Mouse (Mus musculus) CD8-positive naive resting alpha-beta T cell, adult 57 days (primary cell): ENCODE measurements around the gene Fam161a. TPM values are rescaled to one million over a fixed set of nuclear protein-coding genes. Genes with fewer than 3 reads are reported as not detected.

Source experiments
- total RNA-seq: library from RNA; stranded (reverse); gene quantifications from one replicate; pipeline ENCODE4 v1.2.4, GENCODE M21; 2023

Gene Fam161a
- total RNA-seq = 6.0 TPM

DNA sequence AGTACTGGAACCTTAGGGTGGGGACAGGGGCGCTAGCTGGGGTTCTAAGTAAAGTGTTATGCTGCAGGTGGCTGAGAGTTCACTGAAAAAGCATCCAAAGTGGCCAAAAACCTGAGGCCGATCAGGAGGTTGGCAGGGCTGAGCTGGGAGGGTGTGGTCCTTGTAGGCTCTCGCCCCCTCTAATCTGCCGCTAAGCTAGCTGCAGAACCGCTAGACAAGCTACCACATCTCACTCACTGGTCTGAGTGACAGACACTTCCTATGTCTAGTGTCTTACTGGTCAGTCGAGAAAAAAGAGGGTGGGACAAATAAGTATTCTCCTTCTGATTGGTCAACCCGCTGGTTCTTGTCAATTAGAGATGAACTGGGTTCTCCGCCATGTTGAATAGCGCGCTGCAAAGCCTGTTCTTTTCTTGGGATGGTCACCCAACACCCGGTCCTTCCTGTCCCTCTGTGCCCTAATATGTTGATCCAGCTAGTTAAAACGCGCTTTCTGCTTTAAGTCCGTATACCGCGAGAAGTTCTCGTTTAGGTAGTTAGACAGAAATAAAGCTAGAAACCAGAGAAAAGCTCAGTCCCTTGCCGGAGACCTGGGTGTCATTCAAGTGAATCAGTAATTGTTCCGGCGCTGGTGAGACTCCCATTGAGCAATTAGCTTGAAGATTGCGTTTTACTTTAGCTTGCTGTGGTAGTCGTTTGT, at the start of gene Fam161a:
Gene Fam161a, plus strand, starts transcription at position 51 of the 700 bp plus-strand sequence.

DNA sequence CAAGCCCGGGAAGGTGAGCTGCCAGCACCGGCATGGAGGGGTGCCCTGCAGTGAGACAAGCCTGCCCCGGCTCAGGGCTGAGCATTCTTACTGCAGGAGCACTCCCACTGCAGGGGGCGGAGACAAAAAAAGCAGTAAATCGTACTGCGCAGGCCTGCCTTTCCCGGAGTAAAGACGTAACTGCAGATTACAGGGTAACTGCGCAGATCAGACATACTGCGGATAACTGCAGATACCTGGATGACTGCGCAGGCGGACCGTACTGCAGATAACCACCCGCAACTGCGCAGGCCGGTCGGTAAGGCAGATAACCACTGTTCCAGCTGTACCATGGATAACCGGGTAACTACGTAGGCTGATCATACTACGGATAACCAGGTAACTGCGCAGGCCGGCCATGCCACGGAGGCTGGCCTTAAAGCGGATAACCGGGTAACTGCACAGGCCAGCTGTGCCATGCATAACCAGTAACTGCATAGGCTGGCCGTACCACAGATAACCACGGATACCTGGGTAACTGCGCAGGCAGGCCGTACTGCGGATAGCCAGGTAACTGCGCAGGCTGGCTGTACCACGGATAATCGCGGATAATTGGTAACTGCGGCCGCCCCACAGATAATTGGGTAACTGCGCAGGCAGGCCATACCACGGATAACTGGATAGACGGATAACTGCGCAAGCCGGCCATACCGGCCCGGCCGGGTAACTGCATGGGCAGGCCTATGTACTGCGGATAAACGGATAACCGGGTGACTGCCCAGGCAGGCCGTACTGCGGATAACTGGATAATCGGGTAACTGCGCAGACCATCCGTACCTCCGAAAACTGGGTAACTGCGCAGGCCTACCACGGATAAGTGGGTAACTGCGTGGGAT, 35.3 kb upstream of the Fam161a start, which contains the start of gene Zrsr1:
Gene Zrsr1, plus strand, starts transcription at position 171 of the 875 bp plus-strand sequence.

DNA sequence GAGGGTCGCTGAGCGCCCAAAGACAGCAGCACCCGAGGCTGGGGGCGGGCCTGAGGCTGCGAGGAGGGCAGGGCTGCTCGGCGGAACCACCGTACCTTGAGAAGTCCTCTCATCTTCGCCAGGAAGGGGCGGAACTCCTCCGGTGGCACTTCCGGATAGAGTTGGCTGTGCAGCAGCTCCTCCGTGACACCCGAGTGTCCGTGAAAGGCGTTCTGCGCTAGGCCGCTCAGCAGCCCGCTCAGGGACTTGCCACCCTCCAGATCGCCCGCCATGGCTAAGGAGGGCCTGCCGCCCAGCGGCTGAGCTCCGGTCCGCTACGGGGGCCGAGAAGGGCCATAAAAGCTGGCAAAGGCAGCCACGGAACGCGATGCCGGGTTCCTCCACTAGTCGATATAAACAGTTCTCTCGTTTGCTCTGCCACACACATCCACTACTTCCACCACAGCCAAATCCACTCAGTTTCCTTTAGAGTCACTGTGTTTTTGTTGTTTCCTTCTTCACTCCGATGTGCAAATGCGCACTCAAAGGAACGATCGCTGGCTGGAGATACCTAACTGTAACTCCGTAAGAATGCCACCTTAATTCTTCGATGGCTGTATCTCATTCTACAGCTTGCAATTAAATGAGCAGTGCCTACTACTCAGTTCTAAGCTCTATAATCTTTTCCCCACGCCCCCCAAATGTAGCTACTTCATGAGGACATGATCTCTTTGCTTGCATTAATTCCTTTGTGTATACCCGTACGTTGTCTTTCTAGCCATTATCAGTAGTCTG, 25.2 kb upstream of the Fam161a start, which contains the start of the genes Gm28048 and Commd1:
Gene Gm28048, minus strand, starts transcription at position 107 of the 774 bp plus-strand sequence.
Gene Commd1, minus strand, starts transcription at position 399 of the 774 bp plus-strand sequence.

DNA sequence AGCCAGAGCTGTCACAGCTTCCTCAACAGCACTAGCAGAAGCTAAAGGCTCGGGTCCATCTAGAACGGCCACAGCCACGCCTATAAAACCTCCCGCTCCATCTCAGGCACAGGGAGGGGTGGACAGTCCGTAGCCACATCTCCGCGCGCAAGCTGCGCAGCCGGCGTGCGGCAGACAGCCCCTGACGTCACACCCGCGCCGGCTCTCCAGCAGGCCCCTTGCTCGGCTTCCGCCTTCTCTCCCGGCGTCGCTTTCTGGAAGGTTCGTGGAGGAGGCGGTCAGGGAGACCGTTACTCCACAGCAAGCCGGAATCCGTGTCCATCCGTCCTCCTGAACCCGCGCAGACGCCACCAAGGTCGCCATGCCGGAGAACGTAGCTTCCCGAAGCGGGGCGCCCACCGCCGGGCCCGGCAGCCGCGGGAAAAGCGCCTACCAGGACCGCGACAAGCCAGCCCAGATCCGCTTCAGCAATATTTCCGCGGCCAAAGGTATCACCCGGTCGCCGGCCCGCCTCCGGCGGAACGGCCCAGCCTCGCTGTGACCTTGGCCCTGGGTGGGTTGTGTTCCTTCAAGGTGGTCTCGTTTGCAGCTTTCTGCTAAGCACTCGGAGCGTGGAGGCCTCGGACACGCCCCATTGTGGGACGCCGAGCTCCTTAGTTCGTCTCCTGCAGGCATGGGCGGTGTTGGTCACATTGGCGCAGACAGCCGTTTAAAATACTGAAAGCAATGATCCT, 16.8 kb upstream of the Fam161a start, which contains the start of gene Cct4:
Gene Cct4, plus strand, starts transcription at position 127 of the 734 bp plus-strand sequence.

Other genes starting within 250 kb of the Fam161a start
- gene B3gnt2, start 146.6 kb upstream of the Fam161a start, total RNA-seq = 50.0 TPM
- 63.6 TPM for gene Zrsr1, start 35.5 kb upstream of the Fam161a start, total RNA-seq
- 26.4 TPM for gene Gm28048, start 25.4 kb upstream of the Fam161a start, total RNA-seq
- 16.7 TPM for gene Commd1, start 25.1 kb upstream of the Fam161a start, total RNA-seq
- gene Cct4, start 17.0 kb upstream of the Fam161a start, total RNA-seq = 216 TPM
- gene Xpo1, start 248.5 kb downstream of the Fam161a start, total RNA-seq = 112 TPM